Mouse (Mus musculus): ENCODE data around the gene Htra3. TPM values are rescaled to one million over a fixed set of nuclear protein-coding genes. Genes with fewer than 3 reads are reported as not detected.

Htra3 gene
- polyA plus RNA-seq, 1 experiment from 2014 or later: 21.3 TPM

GRCm38 (mm10) chr5:35691246-35691645 is 11.7 kb upstream of the Htra3 start:
- Histone ChIP-seq H3K9me3 (replicated peaks) (no peaks in the 10 kb centered on the region), H3K27ac (replicated peaks) (no peak overlapping the region), H3K9ac (replicated peaks) (no peak overlapping the region), H3K4me2 (no peak overlapping the region), H3K4me1 (peaks cover 5% of the 10 kb centered on the region; the same call in 1 of the 2 replicates), H3K4me3 (replicated peaks) (no peak overlapping the region), H3K27me3 (replicated peaks) (no peaks in the 10 kb centered on the region), H3K36me3 (no peaks in the 10 kb centered on the region)
- 72% methylated on average over 11 of the region's 11 CpGs for WGBS
- no peak for ATAC-seq (ENCODE audit: low FRiP score)

- Histone ChIP-seq H3K4me2 (no peak overlapping the region), H3K4me3 (replicated peaks) (no peak overlapping the region), H3K9me3 (replicated peaks) (no peaks in the 10 kb centered on the region), H3K27ac (replicated peaks) (no peak overlapping the region), H3K36me3 (no peaks in the 10 kb centered on the region), H3K27me3 (replicated peaks) (no peaks in the 10 kb centered on the region), H3K9ac (replicated peaks) (no peak overlapping the region), H3K4me1 (no peaks in the 10 kb centered on the region)
- 83% methylated on average over 8 of the region's 8 CpGs for WGBS
- ATAC-seq (ENCODE audit: low FRiP score): no peak
Observed at GRCm38 (mm10) chr5:35690485-35691165, 11.0 kb upstream of the Htra3 start.

DNA sequence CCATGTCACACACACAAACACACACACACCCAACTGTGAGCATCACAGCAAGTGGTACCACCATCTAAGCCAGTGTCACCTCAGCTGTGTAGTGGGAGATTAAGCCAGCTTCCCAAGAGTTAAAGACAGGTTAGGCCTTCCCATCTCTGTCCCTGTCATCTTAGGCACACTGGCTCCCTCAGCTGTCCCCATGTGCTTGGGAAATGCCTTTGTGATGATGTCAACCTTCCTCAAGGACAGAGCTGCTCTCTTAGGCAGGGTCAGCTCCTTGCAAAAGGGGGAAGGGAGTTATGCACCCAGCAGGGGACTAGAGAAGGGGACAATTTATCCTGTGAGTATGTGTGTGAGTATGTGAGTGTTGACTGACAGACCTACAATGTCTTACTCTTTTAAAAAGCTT is 9.8 kb upstream of the Htra3 start:
- Histone ChIP-seq H3K27me3 (replicated peaks) (no peaks in the 10 kb centered on the region), H3K27ac (replicated peaks) (no peak overlapping the region), H3K36me3 (no peaks in the 10 kb centered on the region), H3K9me3 (replicated peaks) (no peaks in the 10 kb centered on the region), H3K9ac (replicated peaks) (no peak overlapping the region), H3K4me2 (no peak overlapping the region), H3K4me3 (replicated peaks) (no peak overlapping the region), H3K4me1 (no peaks in the 10 kb centered on the region)
- no peak for ATAC-seq (ENCODE audit: low FRiP score)

DNA sequence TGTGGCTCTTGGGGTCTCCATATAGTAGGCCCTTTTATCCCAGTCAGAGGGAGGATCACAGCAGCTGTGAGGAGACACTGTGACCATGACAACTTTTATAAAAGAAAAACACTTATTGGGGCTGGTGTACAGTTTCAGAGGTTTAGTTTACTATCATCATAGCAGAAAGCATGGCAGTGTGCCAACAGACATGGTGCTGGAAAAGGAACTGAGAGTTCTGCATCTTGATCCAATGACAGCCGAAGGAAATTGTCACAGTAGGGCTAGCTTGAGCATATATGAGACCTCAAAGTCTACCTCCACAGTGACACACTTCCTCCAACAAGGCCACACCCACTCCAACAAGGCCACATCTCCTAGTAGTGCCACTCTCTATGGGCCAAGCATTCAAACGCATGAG is 9.3 kb upstream of the Htra3 start:
- no peak for ATAC-seq (ENCODE audit: low FRiP score)
- no peaks in the 10 kb centered on the region for H3K4me1 ChIP-seq
- H3K4me2 ChIP-seq: no peak overlapping the region
- WGBS: 87% methylated on average over 2 of the region's 2 CpGs
- H3K9ac ChIP-seq (replicated peaks): no peak overlapping the region
- no peak overlapping the region for H3K27ac ChIP-seq (replicated peaks)
- H3K4me3 ChIP-seq (replicated peaks): no peak overlapping the region
- no peaks in the 10 kb centered on the region for H3K27me3 ChIP-seq (replicated peaks)
- H3K9me3 ChIP-seq (replicated peaks): no peaks in the 10 kb centered on the region
- no peaks in the 10 kb centered on the region for H3K36me3 ChIP-seq

- WGBS: 65% methylated on average over 5 of the region's 5 CpGs
- H3K4me2 ChIP-seq: no peak overlapping the region
- H3K4me1 ChIP-seq: no peaks in the 10 kb centered on the region
- H3K9me3 ChIP-seq (replicated peaks): no peaks in the 10 kb centered on the region
- H3K36me3 ChIP-seq: no peaks in the 10 kb centered on the region
- ATAC-seq (ENCODE audit: low FRiP score): no peak
- H3K9ac ChIP-seq (replicated peaks): no peak overlapping the region
- no peak overlapping the region for H3K4me3 ChIP-seq (replicated peaks)
- H3K27ac ChIP-seq (replicated peaks): no peak overlapping the region
- no peaks in the 10 kb centered on the region for H3K27me3 ChIP-seq (replicated peaks)
Observed at GRCm38 (mm10) chr5:35687098-35687497, 7.5 kb upstream of the Htra3 start.

- no peak for ATAC-seq (ENCODE audit: low FRiP score)
- Histone ChIP-seq H3K9ac (replicated peaks) (no peak overlapping the region), H3K4me2 (no peak overlapping the region), H3K4me3 (replicated peaks) (no peak overlapping the region), H3K27ac (replicated peaks) (no peak overlapping the region), H3K27me3 (replicated peaks) (peaks cover 4% of the 10 kb centered on the region), H3K36me3 (no peaks in the 10 kb centered on the region), H3K9me3 (replicated peaks) (no peaks in the 10 kb centered on the region), H3K4me1 (no peaks in the 10 kb centered on the region)
- 73% methylated on average over 4 of the region's 4 CpGs for WGBS
Observed at GRCm38 (mm10) chr5:35686336-35686735, 6.8 kb upstream of the Htra3 start.

GRCm38 (mm10) chr5:35685079-35685478 is 5.5 kb upstream of the Htra3 start:
- H3K9me3 ChIP-seq (replicated peaks): no peaks in the 10 kb centered on the region
- no peak overlapping the region for H3K4me3 ChIP-seq (replicated peaks)
- no peak for ATAC-seq (ENCODE audit: low FRiP score)
- H3K9ac ChIP-seq (replicated peaks): no peak overlapping the region
- H3K36me3 ChIP-seq: no peaks in the 10 kb centered on the region
- H3K4me2 ChIP-seq: no peak overlapping the region
- 63% methylated on average over 3 of the region's 3 CpGs for WGBS
- no peaks in the 10 kb centered on the region for H3K4me1 ChIP-seq
- H3K27ac ChIP-seq (replicated peaks): no peak overlapping the region
- H3K27me3 ChIP-seq (replicated peaks): peaks cover 16% of the 10 kb centered on the region

DNA sequence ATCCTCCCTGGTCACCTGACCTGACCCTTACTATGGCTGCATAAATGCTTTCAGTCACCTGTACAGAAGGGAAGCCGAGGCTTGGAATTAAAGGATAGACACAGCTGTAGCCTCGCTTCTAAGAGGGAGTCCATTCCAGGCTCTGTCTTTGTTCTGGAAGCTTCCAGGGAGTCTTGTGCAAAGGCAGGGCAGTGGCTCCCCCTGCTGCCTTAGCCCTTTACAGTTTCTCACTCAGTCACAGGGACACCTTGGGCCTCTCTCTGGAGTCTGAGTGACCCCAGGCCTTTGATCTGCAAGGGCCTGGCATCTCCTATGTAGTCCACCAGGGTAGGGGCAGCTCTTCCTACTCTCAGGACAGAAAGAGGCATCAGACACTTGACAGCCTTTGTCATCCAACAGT is 1.4 kb upstream of the Htra3 start:
- ATAC-seq (ENCODE audit: low FRiP score): no peak
- Histone ChIP-seq H3K4me2 (no peak overlapping the region), H3K4me1 (peaks cover 8% of the 10 kb centered on the region), H3K27ac (replicated peaks) (no peak overlapping the region), H3K27me3 (replicated peaks) (peaks cover 49% of the 10 kb centered on the region), H3K9ac (replicated peaks) (no peak overlapping the region), H3K9me3 (replicated peaks) (no peaks in the 10 kb centered on the region), H3K36me3 (no peaks in the 10 kb centered on the region), H3K4me3 (replicated peaks) (no peak overlapping the region)
- WGBS: 58% methylated on average over 2 of the region's 2 CpGs

DNA sequence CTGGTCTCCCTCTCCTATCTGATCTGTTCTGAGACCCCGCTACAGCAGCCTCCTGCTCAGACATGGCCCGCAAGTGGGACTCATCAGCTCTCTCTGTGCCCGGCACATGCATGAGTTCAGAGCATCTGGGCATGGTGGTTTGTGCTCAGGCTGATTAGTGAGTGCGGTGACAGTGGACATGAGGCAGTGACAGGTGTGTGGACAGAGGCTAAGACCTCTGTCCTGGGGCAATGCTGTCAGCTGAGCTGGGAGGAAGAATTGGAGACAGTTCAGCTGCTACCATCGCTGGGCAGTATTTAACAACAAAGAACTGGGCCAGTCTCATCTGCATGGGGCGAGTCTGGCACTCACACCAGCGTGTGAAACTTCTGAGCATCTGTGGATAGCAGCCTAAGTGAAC is 2.6 kb downstream of the Htra3 start:
- no peak overlapping the region for H3K27ac ChIP-seq (replicated peaks)
- ATAC-seq (ENCODE audit: low FRiP score): no peak
- H3K9ac ChIP-seq (replicated peaks): no peak overlapping the region
- peaks cover 49% of the 10 kb centered on the region for H3K27me3 ChIP-seq (replicated peaks)
- WGBS: 84% methylated on average over 7 of the region's 7 CpGs
- H3K9me3 ChIP-seq (replicated peaks): no peaks in the 10 kb centered on the region
- no peaks in the 10 kb centered on the region for H3K36me3 ChIP-seq
- H3K4me2 ChIP-seq: no peak overlapping the region
- peaks cover 32% of the 10 kb centered on the region for H3K4me1 ChIP-seq
- H3K4me3 ChIP-seq (replicated peaks): no peak overlapping the region

GRCm38 (mm10) chr5:35674081-35674555 is 5.5 kb downstream of the Htra3 start:
- no peaks in the 10 kb centered on the region for H3K36me3 ChIP-seq
- ATAC-seq (ENCODE audit: low FRiP score): no peak
- no peak overlapping the region; the same call in 1 of the 2 replicates for H3K27ac ChIP-seq (replicated peaks)

GRCm38 (mm10) chr5:35673086-35673485 is 6.5 kb downstream of the Htra3 start:
- H3K4me2 ChIP-seq: no peak overlapping the region
- H3K27me3 ChIP-seq (replicated peaks): peaks cover 13% of the 10 kb centered on the region
- 64% methylated on average over 7 of the region's 7 CpGs for WGBS
- no peak overlapping the region for H3K9ac ChIP-seq (replicated peaks)
- peaks cover 42% of the 10 kb centered on the region for H3K4me1 ChIP-seq
- no peaks in the 10 kb centered on the region for H3K36me3 ChIP-seq
- ATAC-seq (ENCODE audit: low FRiP score): no peak; the same call in 1 of the 2 replicates
- no peak overlapping the region; the same call in 1 of the 2 replicates for H3K27ac ChIP-seq (replicated peaks)
- no peak overlapping the region for H3K4me3 ChIP-seq (replicated peaks)
- no peaks in the 10 kb centered on the region for H3K9me3 ChIP-seq (replicated peaks)

More at GRCm38 (mm10) chr5:35674081-35674555, 5.5 kb downstream of the Htra3 start:
- Histone ChIP-seq H3K9me3 (replicated peaks) (no peaks in the 10 kb centered on the region), H3K4me3 (replicated peaks) (no peak overlapping the region), H3K4me1 (peaks cover 46% of the 10 kb centered on the region), H3K4me2 (no peak overlapping the region), H3K9ac (replicated peaks) (no peak overlapping the region), H3K27me3 (replicated peaks) (peaks cover 23% of the 10 kb centered on the region)
- WGBS: 60% methylated on average over 4 of the region's 4 CpGs

DNA sequence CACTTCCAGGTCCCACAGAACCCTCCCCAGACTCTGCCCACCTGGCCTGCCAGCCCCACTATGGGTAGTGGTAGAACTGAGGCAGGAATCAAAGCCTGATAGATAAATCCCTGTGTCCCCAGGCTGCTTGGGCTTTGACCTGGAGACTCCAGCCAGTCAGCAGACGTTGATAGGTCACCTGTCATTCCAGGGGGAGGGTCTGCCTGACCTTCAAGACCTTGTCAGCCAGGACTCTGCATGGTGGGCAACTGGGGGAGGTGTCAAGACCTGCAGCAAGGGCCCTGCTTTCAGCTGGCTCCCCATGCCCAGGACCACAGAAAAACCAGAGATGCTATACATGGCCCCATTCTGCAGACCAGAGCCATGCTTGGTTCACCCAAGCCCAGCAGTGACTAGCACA is 7.0 kb downstream of the Htra3 start:
- Histone ChIP-seq H3K4me1 (peaks cover 42% of the 10 kb centered on the region), H3K27me3 (replicated peaks) (peaks cover 8% of the 10 kb centered on the region), H3K9ac (replicated peaks) (no peak overlapping the region), H3K27ac (replicated peaks) (peak overlapping the region; percentile 29; the same call in 1 of the 2 replicates), H3K9me3 (replicated peaks) (no peaks in the 10 kb centered on the region), H3K4me2 (no peak overlapping the region), H3K36me3 (no peaks in the 10 kb centered on the region), H3K4me3 (replicated peaks) (no peak overlapping the region)
- WGBS: 81% methylated on average over 1 of the region's 1 CpGs
- ATAC-seq (ENCODE audit: low FRiP score): no peak

Measured in neural tube, embryonic 15.5 days (tissue).